Mouse (Mus musculus) brown adipose tissue, adult 24 weeks (tissue): ENCODE data around the gene Ston2. TPM values are rescaled to one million over a fixed set of nuclear protein-coding genes. Genes with fewer than 3 reads are reported as not detected.

ENCODE experiments used
- H3K27ac ChIP-seq: fragments of 200-500 bp; replicated peaks from 2 replicates; pipeline ENCODE4 v1.5.1; 2012; ENCODE audit warnings: low read depth, mild to moderate bottlenecking, low read length
- H3K4me1 ChIP-seq: fragments of 200-500 bp; 2 replicates; pipeline ENCODE4 v1.6.1; 2012; ENCODE audit warnings: low read length, mixed read lengths; ENCODE audit not compliant: control insufficient read depth, insufficient read depth, insufficient read length
- H3K4me3 ChIP-seq: fragments of 200-500 bp; 2 replicates; pipeline ENCODE4 v1.5.1; 2012; ENCODE audit warnings: low read depth, mild to moderate bottlenecking, low read length, moderate library complexity; ENCODE audit not compliant: insufficient read depth
- polyA plus RNA-seq: library from polyadenylated mRNA; stranded (reverse); fragments of >200 nt; gene quantifications from 2 replicates; pipeline ENCODE4 v1.2.4, GENCODE M21; 2012; ENCODE audit not compliant: missing spikeins, insufficient read depth, insufficient read length

The Ston2 gene
- 0.83 and 2.1 TPM in 2 replicates for polyA plus RNA-seq

- Histone ChIP-seq H3K27ac (no peak within 1 kb of the TSS), H3K4me3 (no peak within 1 kb of the TSS), H3K4me1 (no peaks in the 10 kb centered on the region)
Measured at GRCm38 (mm10) chr12:91787959-91788437, at the start of gene Ston2. Gene Ston2, minus strand, starts transcription at chr12:91788387.

- Histone ChIP-seq H3K27ac (no peak overlapping the region), H3K4me3 (no peak overlapping the region), H3K4me1 (peaks cover 5% of the 10 kb centered on the region; the same call in 1 of the 2 replicates)
Measured at GRCm38 (mm10) chr12:91837401-91838065, 49.3 kb upstream of the Ston2 start.

DNA sequence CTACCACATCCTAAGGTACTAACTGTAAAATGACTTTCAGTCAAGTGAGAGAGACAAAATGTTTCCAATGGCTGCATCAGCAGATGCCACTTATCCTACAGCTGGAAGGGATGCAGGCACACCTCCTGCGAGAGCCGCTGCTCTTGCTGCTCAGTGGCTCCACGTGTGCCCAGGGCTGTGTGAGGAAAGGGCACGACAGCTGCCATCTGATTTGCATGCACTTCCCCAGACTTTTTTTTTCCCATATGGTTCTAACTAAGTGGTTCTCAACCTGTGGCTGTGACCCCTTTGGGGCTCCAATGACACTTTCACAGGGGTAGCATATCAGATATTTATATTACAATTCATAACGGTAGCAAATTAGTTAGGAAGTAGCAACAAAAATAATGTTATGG is 45.7 kb upstream of the Ston2 start:
- H3K27ac ChIP-seq = no peak overlapping the region
- H3K4me1 ChIP-seq = peaks cover 5% of the 10 kb centered on the region; the same call in 1 of the 2 replicates
- no peak overlapping the region for H3K4me3 ChIP-seq

DNA sequence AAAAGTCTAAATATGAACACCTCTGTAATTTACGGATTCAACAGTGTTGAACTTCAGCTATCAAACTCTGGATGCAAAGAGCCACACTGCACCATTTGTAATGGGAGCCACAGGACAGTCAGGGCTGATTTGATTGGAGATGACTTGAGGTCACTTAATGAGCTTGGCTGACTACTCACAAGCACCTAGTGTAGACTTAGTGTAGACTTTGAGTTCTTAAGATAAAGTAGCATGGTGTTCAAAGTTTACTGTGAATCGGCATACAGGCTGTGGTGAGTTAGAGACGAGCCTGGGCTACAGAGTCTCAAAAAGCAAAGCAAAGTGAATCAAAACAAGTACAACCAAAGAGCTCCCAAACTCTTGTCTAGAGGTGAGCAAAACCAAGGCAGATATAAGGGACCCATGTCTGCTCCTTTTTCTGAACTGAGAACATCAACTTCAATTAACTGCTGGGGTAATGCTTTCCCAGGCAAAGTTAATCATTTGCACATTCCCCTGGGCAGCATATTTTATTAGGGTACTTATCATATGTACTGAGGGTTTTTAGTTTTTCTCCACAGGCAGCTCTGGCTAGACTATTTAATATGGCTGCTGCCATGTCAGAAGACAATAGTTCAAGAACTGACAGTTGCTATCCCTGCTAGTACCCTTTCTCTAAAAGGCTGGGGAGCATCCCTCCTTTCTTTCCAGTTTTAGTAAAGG is 45.2 kb upstream of the Ston2 start:
- Histone ChIP-seq H3K27ac (no peak overlapping the region), H3K4me1 (peaks cover 5% of the 10 kb centered on the region; the same call in 1 of the 2 replicates), H3K4me3 (no peak overlapping the region)

DNA sequence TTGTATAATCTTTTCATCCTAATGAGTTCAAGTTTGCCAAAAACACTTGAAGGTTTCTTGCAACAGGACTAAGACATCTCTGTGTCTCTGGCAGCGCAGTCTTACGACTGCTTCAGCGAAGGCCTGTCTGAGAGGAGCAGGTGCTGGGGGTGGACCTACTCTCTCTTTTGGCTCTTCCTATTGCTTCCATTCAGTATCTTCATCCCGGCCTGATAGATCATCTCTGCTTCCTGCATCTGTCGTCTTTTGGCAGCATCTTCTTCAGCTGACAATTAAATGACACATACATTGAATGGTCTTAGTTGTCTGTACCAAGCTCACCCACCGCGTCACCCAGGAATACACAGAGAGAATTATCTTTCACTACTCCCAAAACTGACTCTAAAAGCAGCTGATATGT is 43.2 kb upstream of the Ston2 start:
- Histone ChIP-seq H3K4me3 (no peak overlapping the region), H3K27ac (no peak overlapping the region), H3K4me1 (no peaks in the 10 kb centered on the region)

DNA sequence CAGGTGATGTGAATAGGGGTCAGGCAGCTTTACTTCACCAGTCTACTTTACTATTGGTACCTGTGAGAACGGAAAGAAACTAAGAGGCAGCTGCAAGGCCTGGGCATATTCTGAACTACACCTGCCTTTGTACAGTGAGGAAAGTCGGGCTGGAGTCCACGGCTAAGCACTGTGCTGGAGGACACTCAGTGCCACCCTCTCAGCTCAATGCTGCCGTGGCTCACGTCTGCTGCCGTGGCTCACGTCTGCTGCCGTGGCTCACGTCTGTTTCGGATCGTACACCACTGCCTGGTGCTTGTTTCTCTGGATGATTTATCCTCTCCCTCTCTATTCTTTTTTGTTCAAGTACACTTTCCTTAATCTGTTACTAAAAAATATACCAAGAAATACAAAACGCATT is 32.3 kb upstream of the Ston2 start:
- Histone ChIP-seq H3K27ac (no peak overlapping the region), H3K4me1 (no peaks in the 10 kb centered on the region)

DNA sequence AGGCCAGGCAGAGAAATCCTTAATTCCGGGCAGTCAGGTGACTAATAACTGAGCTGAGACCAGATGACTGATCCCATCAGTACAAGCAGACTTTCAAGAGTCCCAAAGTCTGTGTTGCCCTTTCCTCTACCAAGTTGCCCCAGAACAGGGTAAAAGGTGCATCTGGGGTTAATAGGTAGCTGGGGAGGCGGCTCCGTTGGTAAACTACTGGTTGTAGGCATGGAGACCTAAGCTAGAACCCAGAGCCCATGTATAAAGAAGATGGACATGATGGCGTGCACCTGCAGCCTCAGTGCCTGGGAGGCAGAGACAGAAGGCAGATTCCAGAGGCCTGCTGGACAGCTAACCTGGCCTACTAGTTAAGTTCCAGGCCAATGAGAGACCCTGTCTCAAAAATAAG is 30.5 kb upstream of the Ston2 start:
- H3K27ac ChIP-seq = no peak overlapping the region
- H3K4me1 ChIP-seq = no peaks in the 10 kb centered on the region

More for the DNA sequence above, 32.3 kb upstream of the Ston2 start:
- H3K4me3 ChIP-seq = no peak overlapping the region

DNA sequence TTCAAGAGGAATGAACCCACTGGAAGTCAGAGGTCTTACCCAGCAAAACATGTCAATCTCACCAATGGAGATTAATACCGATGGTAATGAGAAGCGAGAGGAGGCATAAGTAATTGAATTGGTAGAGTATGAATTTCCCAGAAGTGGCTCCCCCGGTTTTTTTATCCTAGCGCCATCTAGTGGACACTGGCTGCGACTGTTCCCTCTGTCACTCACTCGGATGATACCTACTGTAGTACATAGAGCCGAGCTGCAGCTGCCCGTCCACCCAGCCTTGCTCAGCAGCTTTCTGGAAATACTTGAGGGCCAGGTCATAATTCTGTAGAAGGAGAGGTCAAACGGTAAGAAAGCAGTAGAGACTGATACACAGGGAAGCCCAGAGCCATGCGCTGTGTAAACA is 27.8 kb upstream of the Ston2 start:
- Histone ChIP-seq H3K4me3 (no peak overlapping the region), H3K27ac (no peak overlapping the region), H3K4me1 (no peaks in the 10 kb centered on the region)

More for the DNA sequence above, 30.5 kb upstream of the Ston2 start:
- H3K4me3 ChIP-seq = no peak overlapping the region

DNA sequence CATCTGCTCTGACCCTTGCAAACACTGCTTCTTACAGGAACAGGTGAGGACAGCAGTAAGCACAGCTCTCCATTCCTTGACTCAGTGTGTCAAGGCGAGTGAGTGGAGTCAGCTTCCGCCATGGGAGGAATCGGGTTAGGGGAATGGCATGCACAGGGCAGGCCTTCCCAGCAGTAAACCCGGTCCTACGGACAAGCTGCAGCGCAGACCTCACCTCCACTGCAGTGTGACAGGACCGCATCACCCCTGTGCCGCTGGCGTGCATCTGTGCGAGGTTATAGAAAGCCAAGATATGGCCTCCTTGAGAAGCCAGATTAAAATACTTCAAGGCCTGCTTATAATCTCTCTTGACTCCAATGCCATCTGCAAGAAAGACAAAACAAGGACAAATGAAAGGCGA is 27.4 kb upstream of the Ston2 start:
- Histone ChIP-seq H3K4me3 (no peak overlapping the region), H3K4me1 (no peaks in the 10 kb centered on the region), H3K27ac (no peak overlapping the region)

DNA sequence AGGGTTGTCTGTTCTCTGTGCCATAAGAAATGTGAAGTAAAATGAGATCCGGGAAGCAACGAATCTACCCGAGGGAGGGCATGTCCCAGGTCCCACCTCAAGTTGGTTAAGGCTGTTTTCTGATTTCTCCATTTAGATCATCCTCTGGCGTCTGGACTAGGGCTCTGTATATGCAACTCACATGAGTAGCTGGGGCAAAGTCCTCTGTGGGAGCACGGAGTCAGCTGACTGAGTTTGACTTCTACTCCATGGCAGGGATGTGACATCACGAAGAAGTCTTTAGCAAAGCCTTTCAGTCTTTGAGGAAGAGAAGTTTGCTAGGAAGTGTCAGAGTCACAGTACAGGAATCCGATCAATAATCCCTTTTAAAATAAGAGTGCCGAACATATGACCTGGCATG is 20.7 kb upstream of the Ston2 start:
- H3K27ac ChIP-seq = no peak overlapping the region
- no peaks in the 10 kb centered on the region for H3K4me1 ChIP-seq
- no peak overlapping the region for H3K4me3 ChIP-seq

DNA sequence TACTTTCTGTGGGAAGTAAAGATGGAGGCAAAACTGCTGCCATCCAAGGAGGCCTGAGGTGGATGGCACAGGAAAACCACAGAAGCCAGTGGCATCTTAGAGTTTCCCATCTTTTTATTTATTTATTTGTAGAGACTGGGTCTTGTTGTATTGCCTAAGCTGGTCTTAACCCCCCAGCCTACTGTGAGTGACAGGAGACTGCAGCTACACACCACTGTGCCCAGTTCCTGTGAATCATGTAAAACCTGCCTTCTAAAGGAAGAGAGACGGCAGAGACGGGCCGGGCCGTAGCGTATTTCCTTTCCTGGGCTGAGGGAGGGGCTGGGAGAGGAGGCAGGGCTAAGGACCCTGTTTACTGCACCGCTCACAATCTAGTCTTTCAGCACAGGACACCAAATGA is 19.6 kb upstream of the Ston2 start:
- Histone ChIP-seq H3K4me3 (no peak overlapping the region), H3K4me1 (no peaks in the 10 kb centered on the region), H3K27ac (no peak overlapping the region)

- Histone ChIP-seq H3K27ac (no peak overlapping the region), H3K4me1 (no peaks in the 10 kb centered on the region), H3K4me3 (no peak overlapping the region)
Measured at GRCm38 (mm10) chr12:91807095-91807494, 18.9 kb upstream of the Ston2 start.

DNA sequence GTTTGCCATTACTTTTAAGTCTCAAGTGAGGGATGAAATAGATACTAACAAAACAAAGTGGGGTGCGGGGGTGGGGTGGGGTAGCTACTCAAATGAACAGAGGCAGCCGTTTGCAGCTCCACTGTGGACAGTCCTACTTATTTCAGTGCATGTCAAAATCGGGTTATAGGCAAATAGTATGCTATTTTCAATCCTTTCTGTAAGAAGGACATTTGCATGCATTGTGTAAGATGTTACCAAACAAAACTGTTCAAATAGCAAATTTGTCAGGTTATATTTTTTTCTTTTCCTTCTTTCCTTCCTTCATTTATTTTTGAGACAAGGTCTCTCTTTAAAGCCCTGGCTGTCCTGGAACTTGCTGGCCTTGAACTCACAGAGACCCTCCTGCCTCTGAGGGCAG is 16.1 kb upstream of the Ston2 start:
- Histone ChIP-seq H3K27ac (no peak overlapping the region), H3K4me3 (no peak overlapping the region), H3K4me1 (no peaks in the 10 kb centered on the region)

GRCm38 (mm10) chr12:91803207-91803932 is 15.2 kb upstream of the Ston2 start:
- no peak overlapping the region for H3K27ac ChIP-seq
- H3K4me3 ChIP-seq = no peak overlapping the region
- H3K4me1 ChIP-seq = no peaks in the 10 kb centered on the region

- no peak overlapping the region for H3K27ac ChIP-seq
- H3K4me3 ChIP-seq = no peak overlapping the region
- no peaks in the 10 kb centered on the region for H3K4me1 ChIP-seq
Measured at GRCm38 (mm10) chr12:91802586-91803206, 14.5 kb upstream of the Ston2 start.
